Comparison of ENCODE assay signal across 20 mouse cellular contexts in genomic region chr7:98674344-98674743, GRCm38 (mm10). TPM values are rescaled to one million over a fixed set of nuclear protein-coding genes. Genes with fewer than 3 reads are reported as not detected.
DNase-seq lines count a peak whose midpoint lies in the region; ATAC-seq and TF ChIP-seq lines count a peak whose summit lies in the region.
"Had no signal": no experiment of that assay in that cellular context is flagged by ENCODE, and none has a peak within 500 bp of the region (broad histone marks: within the 10 kb centered on the region; RNA-seq: fewer than 3 reads in every experiment).

No protein-coding gene starts in this region.

- H3K9ac ChIP-seq in liver, embryonic 14.5 days (replicated peaks): no peak overlapping the region
- no peak overlapping the region for H3K9ac ChIP-seq in liver, embryonic 12.5 days
- H3K9ac ChIP-seq in MEL (ENCODE audit: control insufficient read depth, low read depth, low read length, poor library complexity, severe bottlenecking): no peak overlapping the region
- H3K9ac ChIP-seq in kidney, embryonic 15.5 days: no peak overlapping the region
- H3K9ac ChIP-seq: hindbrain, embryonic 14.5 days had no signal

- H3K27me3 ChIP-seq in liver, embryonic 14.5 days (ENCODE audit: control insufficient read depth, insufficient read depth, low read length): no peaks in the 10 kb centered on the region; the same call in 1 of the 2 replicates
- H3K27me3 ChIP-seq in liver, embryonic 12.5 days (replicated peaks): peaks cover 5% of the 10 kb centered on the region; the same call in 1 of the 2 replicates
- peaks cover 0 to 2% of the 10 kb centered on the region in 2 experiments; a peak in 2 of 4 replicates for H3K27me3 ChIP-seq in MEL (ENCODE audit: control insufficient read depth in 1 of 2, insufficient read depth in 2 of 2, low read length in 2 of 2)
- no peaks in the 10 kb centered on the region for H3K27me3 ChIP-seq in kidney, embryonic 15.5 days

- peaks cover 0 to 12% of the 10 kb centered on the region in 2 experiments; a peak in 2 of 4 replicates for H3K4me1 ChIP-seq in liver, embryonic 14.5 days (replicated peaks; ENCODE audit: control insufficient read depth in 2 of 2, insufficient read depth in 2 of 2, low read length in 1 of 2)
- peaks cover 25% of the 10 kb centered on the region for H3K4me1 ChIP-seq in liver, embryonic 12.5 days
- peaks cover 0 to 13% of the 10 kb centered on the region in 2 experiments; a peak in 2 of 4 replicates for H3K4me1 ChIP-seq in MEL (ENCODE audit: control insufficient read depth in 1 of 2, insufficient read depth in 2 of 2, low read length in 2 of 2)
- H3K4me1 ChIP-seq in kidney, embryonic 15.5 days: peaks cover 45% of the 10 kb centered on the region

- no peak for TF ChIP-seq POLR2A in MEL (IDR thresholded peaks at IDR 0.05; ENCODE audit: control insufficient read depth in 1 of 2, insufficient read depth in 1 of 2, low read depth in 1 of 2, low read length in 2 of 2, poor library complexity in 1 of 2)

- no peaks in the 10 kb centered on the region for H3K9me3 ChIP-seq in liver, embryonic 14.5 days (ENCODE audit: control insufficient read depth, low read length)
- no peaks in the 10 kb centered on the region for H3K9me3 ChIP-seq in liver, embryonic 12.5 days (replicated peaks)
- no peaks in the 10 kb centered on the region for H3K9me3 ChIP-seq in MEL (replicated peaks; ENCODE audit: insufficient read depth, low read length)
- no peaks in the 10 kb centered on the region for H3K9me3 ChIP-seq in kidney, embryonic 15.5 days (replicated peaks)
- H3K9me3 ChIP-seq: embryonic facial prominence, embryonic 10.5 days; forebrain, embryonic 10.5 days; heart, embryonic 10.5 days had no signal

- H3K79me2 ChIP-seq in MEL (ENCODE audit: control insufficient read depth, insufficient read depth, low read length, poor library complexity): no peaks in the 10 kb centered on the region

- H3K4me2 ChIP-seq in liver, embryonic 14.5 days (ENCODE audit: low read depth): no peak overlapping the region
- no peak overlapping the region for H3K4me2 ChIP-seq in liver, embryonic 12.5 days
- no peak overlapping the region for H3K4me2 ChIP-seq in kidney, embryonic 15.5 days
- H3K4me2 ChIP-seq: hindbrain, embryonic 14.5 days had no signal

- TF ChIP-seq EP300 in liver, embryonic 14.5 days (IDR thresholded peaks at IDR 0.05; ENCODE audit: low read depth): peak; percentile 43
- TF ChIP-seq EP300 in MEL (IDR thresholded peaks at IDR 0.05; ENCODE audit: low read depth in 1 of 2, low read length in 2 of 2): peak; percentile 43 to 58; a peak in 3 of 4 replicates

- 9% methylated on average over 4 of the region's 4 CpGs for WGBS in liver, embryonic 14.5 days (ENCODE audit: insufficient replicate concordance)
- WGBS in liver, embryonic 12.5 days (ENCODE audit: insufficient replicate concordance): 29% methylated on average over 4 of the region's 4 CpGs
- 69% methylated on average over 4 of the region's 4 CpGs for WGBS in kidney, embryonic 15.5 days

- H3K27ac ChIP-seq in liver, embryonic 14.5 days: no peak overlapping the region
- no peak overlapping the region for H3K27ac ChIP-seq in liver, embryonic 12.5 days
- H3K27ac ChIP-seq in MEL (ENCODE audit: control insufficient read depth, low read depth, low read length): no peak overlapping the region
- no peak overlapping the region for H3K27ac ChIP-seq in layer of hippocampus, adult 2 months
- no peak overlapping the region for H3K27ac ChIP-seq in kidney, embryonic 15.5 days
- H3K27ac ChIP-seq: embryonic facial prominence, embryonic 10.5 days; forebrain, embryonic 10.5 days; heart, embryonic 10.5 days; hindbrain, embryonic 14.5 days had no signal

- peak; percentile 50; the same call in 1 of the 2 replicates for ATAC-seq in liver, embryonic 14.5 days (ENCODE audit: insufficient read depth)
- no peak for ATAC-seq in liver, embryonic 12.5 days
- peak; percentile 40 for ATAC-seq in megakaryocyte progenitor cell, adult 5-6 weeks (replicated peaks; ENCODE audit: poor library complexity)
- ATAC-seq in kidney, embryonic 15.5 days (replicated peaks; ENCODE audit: low FRiP score): no peak
- ATAC-seq: forebrain, embryonic 14.5 days; intestine, embryonic 16.5 days had no signal

- H3K36me3 ChIP-seq in liver, embryonic 14.5 days (replicated peaks; ENCODE audit: control insufficient read depth, insufficient read depth, low read depth): no peaks in the 10 kb centered on the region
- no peaks in the 10 kb centered on the region for H3K36me3 ChIP-seq in liver, embryonic 12.5 days
- peaks cover 0 to 6% of the 10 kb centered on the region in 2 experiments; a peak in 2 of 4 replicates for H3K36me3 ChIP-seq in MEL (ENCODE audit: control insufficient read depth in 1 of 2, insufficient read depth in 2 of 2, low read length in 2 of 2)
- no peaks in the 10 kb centered on the region for H3K36me3 ChIP-seq in kidney, embryonic 15.5 days
- H3K36me3 ChIP-seq: embryonic facial prominence, embryonic 10.5 days; forebrain, embryonic 10.5 days; heart, embryonic 10.5 days had no signal

- TF ChIP-seq CTCF in liver, embryonic 14.5 days (IDR thresholded peaks at IDR 0.05; ENCODE audit: low read depth): no peak
- no peak for TF ChIP-seq CTCF in MEL (IDR thresholded peaks at IDR 0.05 in 2 of 3, conservative IDR thresholded peaks at IDR 0.05 in 1 of 3; ENCODE audit: control insufficient read depth in 1 of 3, insufficient read depth in 1 of 3, low read depth in 2 of 3, low read length in 3 of 3, poor library complexity in 1 of 3, severe bottlenecking in 1 of 3)
- no peak for TF ChIP-seq CTCF in layer of hippocampus, adult 2 months (conservative IDR thresholded peaks at IDR 0.05)

- H3K4me3 ChIP-seq in liver, embryonic 14.5 days (ENCODE audit: insufficient read depth in 1 of 2, low read depth in 2 of 2, low read length in 2 of 2): no peak overlapping the region
- no peak overlapping the region for H3K4me3 ChIP-seq in liver, embryonic 12.5 days
- H3K4me3 ChIP-seq in MEL (ENCODE audit: control insufficient read depth in 1 of 2, insufficient read depth in 1 of 2, low read depth in 2 of 2, low read length in 2 of 2): no peak overlapping the region
- no peak overlapping the region for H3K4me3 ChIP-seq in layer of hippocampus, adult 2 months
- no peak overlapping the region for H3K4me3 ChIP-seq in kidney, embryonic 15.5 days (replicated peaks)
- H3K4me3 ChIP-seq: embryonic facial prominence, embryonic 10.5 days; erythroblast, embryonic 14.5 days; forebrain, embryonic 10.5 days; heart, embryonic 10.5 days had no signal

- DNase-seq in liver, embryonic 14.5 days (ENCODE audit: low read depth in 3 of 3, low spot score in 3 of 3): no peak
- peak; percentile 28 for DNase-seq in MEL (ENCODE audit: low read depth, low spot score)
- DNase-seq in layer of hippocampus, adult 2 months (ENCODE audit: low spot score in 2 of 2): no peak
- no peak for DNase-seq in cerebellum, postnatal 36 days
- DNase-seq: adrenal gland, postnatal 14 days; B cell, adult 2 months; cerebellum, adult 18-20 months; cerebellum, adult 9-11 months; heart, adult 18-20 months; heart, postnatal 10 days had no signal

- TF ChIP-seq RAD21 in MEL (IDR thresholded peaks at IDR 0.05; ENCODE audit: low read depth, low read length): no peak

TF ChIP-seq in MEL, 35 proteins besides CTCF, POLR2A, EP300 and RAD21:
- TF ChIP-seq TCF12 (IDR thresholded peaks at IDR 0.05; ENCODE audit: low read depth, low read length) (peak; percentile 45), MEF2A (IDR thresholded peaks at IDR 0.05; ENCODE audit: extremely low read depth, insufficient replicate concordance, low read depth, low read length, poor library complexity, severe bottlenecking) (no peak), GABPA (IDR thresholded peaks at IDR 0.05; ENCODE audit: low read depth, low read length) (no peak), RCOR1 (IDR thresholded peaks at IDR 0.05; ENCODE audit: low read depth, low read length) (0 out of 2 replicates have a peak, but pooled peaks have one; percentile 21), ETS1 (IDR thresholded peaks at IDR 0.05; ENCODE audit: low read depth, low read length) (peak; percentile 65), GATA1 (IDR thresholded peaks at IDR 0.05; ENCODE audit: low read depth, low read length) (peak; percentile 62)

RNA-seq across cellular contexts. Expression of gene Emsy, which starts 17.8 kb away (rescaled TPM):
- polyA plus RNA-seq in liver, embryonic 14.5 days (2012; rRNA removed): 8.0 and 8.6 TPM in 2 replicates
- 7.5 and 8.0 TPM in 2 replicates for polyA plus RNA-seq in liver, embryonic 14.5 days (2014; fragmentation: Nextera tagmentation; extraction: Ambion mirVana)
- polyA plus RNA-seq in liver, embryonic 12.5 days (2016; fragmentation: Nextera tagmentation; extraction: Ambion mirVana): 10.4 and 11.8 TPM in 2 replicates
- 10.2 and 10.9 TPM in 2 replicates for total RNA-seq in MEL (2012; rRNA removed)
- polyA plus RNA-seq in MEL (2012; ENCODE audit: insufficient read depth in 1 of 2, insufficient read length in 2 of 2, low read depth in 1 of 2, low replicate concordance in 2 of 2, missing spikeins in 1 of 2): 10 to 100 TPM in 1 of 2 experiments, not detected in 1; 24.1 TPM
- 69.1 and 83.8 TPM in 2 replicates for total RNA-seq in megakaryocyte progenitor cell, adult 5-6 weeks (2015)
- 23.5 and 26.0 TPM in 2 replicates for total RNA-seq in megakaryocyte progenitor cell, adult 5-6 weeks (2017)
- 10 to 100 TPM; 69.9 to 82.7 TPM for total RNA-seq in layer of hippocampus, adult 2 months (2021)
- polyA plus RNA-seq in kidney, embryonic 15.5 days (2015; fragmentation: Nextera tagmentation; extraction: Ambion mirVana): 29.3 and 32.4 TPM in 2 replicates

RNA-seq across cellular contexts. Expression of gene Thap12, which starts 28.6 kb away (rescaled TPM):
- polyA plus RNA-seq in liver, embryonic 14.5 days (2012; rRNA removed): 5.4 and 9.5 TPM in 2 replicates
- 13.6 and 13.8 TPM in 2 replicates for polyA plus RNA-seq in liver, embryonic 14.5 days (2014; fragmentation: Nextera tagmentation; extraction: Ambion mirVana)
- polyA plus RNA-seq in liver, embryonic 12.5 days (2016; fragmentation: Nextera tagmentation; extraction: Ambion mirVana): 27.7 and 28.9 TPM in 2 replicates
- total RNA-seq in MEL (2012; rRNA removed): 45.0 and 52.7 TPM in 2 replicates
- 100 to 1,000 TPM in 1 of 2 experiments, 10 to 100 TPM in 1; 47.7 to 140 TPM for polyA plus RNA-seq in MEL (2012; ENCODE audit: insufficient read depth in 1 of 2, insufficient read length in 2 of 2, low read depth in 1 of 2, low replicate concordance in 2 of 2, missing spikeins in 1 of 2)
- total RNA-seq in megakaryocyte progenitor cell, adult 5-6 weeks (2015): 54.8 and 59.4 TPM in 2 replicates
- 72.6 and 86.9 TPM in 2 replicates for total RNA-seq in megakaryocyte progenitor cell, adult 5-6 weeks (2017)
- total RNA-seq in layer of hippocampus, adult 2 months (2021): 10 to 100 TPM; 73.2 to 79.5 TPM
- polyA plus RNA-seq in kidney, embryonic 15.5 days (2015; fragmentation: Nextera tagmentation; extraction: Ambion mirVana): 61.3 and 61.7 TPM in 2 replicates

Comparison
In these comparisons a context has a peak if more than half of its experiments do, and no peak if none do; other contexts are left out.
1. ATAC-seq: peak in liver, embryonic 14.5 days (single experiment) and megakaryocyte progenitor cell, adult 5-6 weeks (single experiment); none in liver, embryonic 12.5 days (single experiment) and kidney, embryonic 15.5 days (single experiment).